Mouse (Mus musculus) neural tube, embryonic 15.5 days (tissue): ENCODE measurements around the gene Ddx11. TPM values are rescaled to one million over a fixed set of nuclear protein-coding genes. Genes with fewer than 3 reads are reported as not detected.

Experiments
- ATAC-seq: fragments of 200-750 bp; cut with Nextera tagmentation; 2 replicates; pipeline ENCODE4 v1.8.0; 2017; ENCODE audit warnings: mild to moderate bottlenecking, moderate TSS enrichment, moderate library complexity; ENCODE audit not compliant: low FRiP score
- H3K27ac ChIP-seq: fragments of 300-500 bp; sonication (generic); replicated peaks from 2 replicates; pipeline ENCODE4 v1.5.1; 2015; ENCODE audit warnings: mild to moderate bottlenecking, inconsistent platforms
- H3K27me3 ChIP-seq: fragments of 300-500 bp; sonication (generic); replicated peaks from 2 replicates; pipeline ENCODE4 v1.6.1; 2015; ENCODE audit warnings: inconsistent platforms
- H3K36me3 ChIP-seq: fragments of 300-500 bp; sonication (generic); 2 replicates; pipeline ENCODE4 v1.6.1; 2015; ENCODE audit warnings: inconsistent platforms
- H3K4me1 ChIP-seq: fragments of 300-500 bp; sonication (generic); 2 replicates; pipeline ENCODE4 v1.6.1; 2015; ENCODE audit warnings: inconsistent platforms
- H3K4me2 ChIP-seq: fragments of 300-500 bp; sonication (generic); 2 replicates; pipeline ENCODE4 v1.6.1; 2015; ENCODE audit warnings: inconsistent platforms, mild to moderate bottlenecking, moderate library complexity
- H3K4me3 ChIP-seq: fragments of 300-500 bp; sonication (generic); replicated peaks from 2 replicates; pipeline ENCODE4 v1.5.1; 2015; ENCODE audit warnings: mild to moderate bottlenecking, inconsistent platforms
- H3K9ac ChIP-seq: fragments of 300-500 bp; sonication (generic); replicated peaks from 2 replicates; pipeline ENCODE4 v1.6.1; 2015; ENCODE audit warnings: mild to moderate bottlenecking, inconsistent platforms
- H3K9me3 ChIP-seq: fragments of 300-500 bp; sonication (generic); replicated peaks from 2 replicates; pipeline ENCODE4 v1.6.1; 2016; ENCODE audit warnings: inconsistent platforms
- WGBS: fragments of 180-500 bp; shearing (Covaris S2); methylation state at CpG from one replicate; pipeline ENCODE4 v1.1.7; 2015; ENCODE audit warnings: mixed read lengths; 5-methylcytosine and 5-hydroxymethylcytosine counted together
- polyA plus RNA-seq: library from polyadenylated mRNA; unstranded; fragments of >200 nt; fragmentation: Nextera tagmentation; extraction: Ambion mirVana; gene quantifications from 2 replicates; pipeline ENCODE4 v1.2.1, GENCODE M21; 2015

The Ddx11 gene
- polyA plus RNA-seq, 1 experiment from 2014 or later = 6.1 TPM

DNA sequence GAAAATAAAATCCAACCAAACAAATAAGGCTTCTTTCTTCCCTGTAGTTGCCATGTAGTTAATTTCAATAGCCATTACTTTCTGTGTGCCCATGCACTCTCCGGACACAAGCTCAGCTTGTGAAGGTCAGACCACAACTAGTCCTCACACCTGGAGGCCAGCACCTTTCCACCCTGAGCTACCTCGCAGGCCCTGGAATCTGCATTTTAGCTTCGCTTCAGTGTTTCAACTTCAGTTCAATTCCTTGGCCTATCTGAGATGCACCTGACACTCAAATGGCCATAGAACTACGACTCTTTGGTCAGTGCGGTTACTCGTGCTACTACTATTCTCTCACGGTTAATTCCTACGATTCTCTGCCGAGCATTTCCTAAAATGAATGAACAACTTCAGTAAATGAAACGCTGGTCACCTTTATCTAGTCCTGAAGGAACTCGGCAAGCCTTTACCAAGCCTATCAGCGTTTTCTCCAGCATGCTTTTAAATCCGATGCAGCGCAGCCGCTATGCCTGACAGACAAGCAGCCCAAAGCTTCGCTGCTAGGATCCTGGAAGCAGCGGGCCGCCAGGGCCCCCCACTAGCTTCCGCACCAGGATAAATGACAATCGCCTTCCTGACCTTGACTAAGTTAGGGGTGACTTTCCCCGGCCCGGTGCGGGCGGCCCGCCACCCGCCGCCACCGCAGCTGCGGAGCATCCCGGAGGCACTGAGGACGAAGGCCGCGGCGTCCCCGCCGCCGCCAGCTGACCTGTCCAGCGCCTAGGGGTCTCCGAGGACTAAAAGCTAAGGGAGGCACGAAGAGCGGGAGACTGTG is 22.5 kb upstream of the Ddx11 start:
- ATAC-seq = no peak
- H3K9me3 ChIP-seq = no peaks in the 10 kb centered on the region
- H3K36me3 ChIP-seq = no peaks in the 10 kb centered on the region
- no peaks in the 10 kb centered on the region for H3K27me3 ChIP-seq
- H3K27ac ChIP-seq = peak overlapping the region; percentile 97
- H3K4me3 ChIP-seq = peak overlapping the region; percentile 94
- H3K4me2 ChIP-seq = peak overlapping the region; percentile 89
- WGBS = under 1% methylated on average over 41 of the region's 41 CpGs
- H3K4me1 ChIP-seq = peaks cover 22% of the 10 kb centered on the region
- H3K9ac ChIP-seq = peak overlapping the region; percentile 97

DNA sequence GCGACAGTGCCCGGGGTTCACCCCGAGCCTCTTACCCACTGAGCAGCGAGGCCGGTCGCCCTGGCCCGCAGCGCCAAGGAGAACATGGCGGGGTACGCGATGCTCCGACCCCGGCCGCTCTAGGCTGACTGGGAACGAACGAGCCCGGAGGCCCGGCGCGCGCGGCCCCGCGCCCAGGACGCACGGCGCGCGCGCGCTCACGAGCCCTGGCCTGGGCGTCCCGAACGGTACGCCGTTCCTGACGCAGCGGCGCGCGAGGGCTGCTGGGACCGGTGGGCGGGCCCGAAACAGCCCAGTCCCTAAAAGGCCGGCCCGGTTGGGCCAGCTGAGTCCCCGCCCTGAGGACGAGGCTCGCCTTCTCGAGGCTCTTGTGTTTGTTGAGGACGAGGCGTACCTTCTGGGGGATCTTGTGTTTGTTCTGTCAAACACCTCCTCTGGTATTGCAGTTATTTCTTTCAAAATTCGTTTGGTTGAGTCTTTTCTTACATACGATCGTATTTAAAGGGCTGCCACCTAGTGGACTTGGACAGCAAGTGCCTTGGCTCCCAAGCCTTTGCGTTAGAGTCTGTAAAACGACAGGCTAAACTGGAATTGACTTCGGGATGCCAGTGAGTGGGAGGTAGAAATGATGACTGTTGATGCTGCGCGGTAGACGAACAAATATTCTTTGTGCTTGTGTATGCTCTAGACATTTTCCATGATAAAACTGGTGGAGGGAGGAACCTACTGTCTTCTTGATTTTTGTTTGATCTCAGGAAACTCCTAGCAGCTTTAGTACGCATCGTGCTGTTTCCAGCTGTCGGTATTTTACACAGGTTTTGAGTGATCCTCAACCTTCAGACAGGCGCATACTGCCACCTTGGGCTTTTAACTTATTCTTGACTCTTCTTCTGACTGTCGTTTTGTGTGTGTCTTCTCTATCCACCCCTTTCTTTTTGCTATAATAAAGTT is 21.7 kb upstream of the Ddx11 start, which contains the start of gene Ndufv2:
Gene Ndufv2 (minus strand): TSS at position 180 of the 951 bp plus-strand sequence.
- ATAC-seq = peak; percentile 98
- peak within 1 kb of the TSS; percentile 89 for H3K4me2 ChIP-seq
- no peaks in the 10 kb centered on the region for H3K27me3 ChIP-seq
- peaks cover 22% of the 10 kb centered on the region for H3K4me1 ChIP-seq
- under 1% methylated on average over 63 of the region's 67 CpGs for WGBS
- H3K9me3 ChIP-seq = no peaks in the 10 kb centered on the region
- H3K36me3 ChIP-seq = no peaks in the 10 kb centered on the region
- H3K9ac ChIP-seq = peak within 1 kb of the TSS; percentile 97
- H3K27ac ChIP-seq = peak within 1 kb of the TSS; percentile 97
- peak within 1 kb of the TSS; percentile 94 for H3K4me3 ChIP-seq

GRCm38 (mm10) chr17:66104076-66104475 is 19.2 kb upstream of the Ddx11 start:
- H3K27me3 ChIP-seq = no peaks in the 10 kb centered on the region
- H3K4me3 ChIP-seq = no peak overlapping the region
- H3K4me2 ChIP-seq = no peak overlapping the region
- H3K27ac ChIP-seq = no peak overlapping the region
- H3K9me3 ChIP-seq = no peaks in the 10 kb centered on the region
- no peak overlapping the region for H3K9ac ChIP-seq
- 83% methylated on average over 7 of the region's 7 CpGs for WGBS
- no peak for ATAC-seq
- H3K4me1 ChIP-seq = peaks cover 17% of the 10 kb centered on the region
- H3K36me3 ChIP-seq = no peaks in the 10 kb centered on the region

DNA sequence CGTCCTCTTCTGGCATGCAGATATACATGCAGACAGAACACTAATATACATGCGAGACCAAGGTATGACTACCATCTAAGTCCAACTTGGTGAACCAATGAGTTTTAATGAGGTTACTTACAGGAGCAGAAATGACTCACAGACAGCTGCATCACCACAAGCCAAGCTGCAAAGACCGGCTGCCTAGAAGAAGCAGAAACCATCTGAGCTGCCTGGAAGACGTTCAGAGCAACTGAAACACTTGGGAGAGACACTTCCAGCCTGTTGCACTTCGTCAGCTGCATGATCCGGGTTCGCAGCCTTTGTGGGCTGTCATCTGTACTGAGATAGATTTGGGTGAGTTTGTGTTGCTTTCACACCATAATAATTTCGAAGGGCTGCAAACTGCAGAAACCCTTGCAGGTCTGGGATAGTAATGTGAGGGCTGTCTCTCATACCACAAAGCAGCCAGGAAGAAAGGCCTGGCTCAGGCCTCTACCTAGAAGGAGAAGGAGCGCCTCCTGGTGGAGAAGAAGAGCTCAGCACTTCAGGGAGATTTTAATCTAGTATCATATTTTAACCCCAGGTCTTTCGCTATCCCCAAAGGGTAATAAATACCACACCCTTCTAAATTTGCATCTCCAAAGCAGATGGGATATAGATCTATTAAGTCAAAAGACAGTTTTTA is 16.6 kb upstream of the Ddx11 start:
- no peak for ATAC-seq
- H3K4me1 ChIP-seq = peaks cover 14% of the 10 kb centered on the region; the same call in 1 of the 2 replicates
- no peaks in the 10 kb centered on the region for H3K27me3 ChIP-seq
- no peaks in the 10 kb centered on the region for H3K9me3 ChIP-seq
- no peak overlapping the region for H3K4me3 ChIP-seq
- H3K27ac ChIP-seq = no peak overlapping the region
- no peaks in the 10 kb centered on the region for H3K36me3 ChIP-seq
- no peak overlapping the region for H3K4me2 ChIP-seq
- no peak overlapping the region for H3K9ac ChIP-seq
- 57% methylated on average over 10 of the region's 10 CpGs for WGBS

- 77% methylated on average over 8 of the region's 8 CpGs for WGBS
- no peak overlapping the region for H3K4me2 ChIP-seq
- no peaks in the 10 kb centered on the region for H3K36me3 ChIP-seq
- no peak overlapping the region for H3K9ac ChIP-seq
- no peak for ATAC-seq
- H3K9me3 ChIP-seq = no peaks in the 10 kb centered on the region
- no peak overlapping the region for H3K27ac ChIP-seq
- peaks cover 15% of the 10 kb centered on the region for H3K4me1 ChIP-seq
- no peaks in the 10 kb centered on the region for H3K27me3 ChIP-seq
- no peak overlapping the region for H3K4me3 ChIP-seq
Measured at GRCm38 (mm10) chr17:66107466-66107865, 15.9 kb upstream of the Ddx11 start.

GRCm38 (mm10) chr17:66108198-66108597 is 15.1 kb upstream of the Ddx11 start:
- WGBS = 84% methylated on average over 4 of the region's 4 CpGs
- H3K4me3 ChIP-seq = no peak overlapping the region
- no peak overlapping the region for H3K4me2 ChIP-seq
- no peaks in the 10 kb centered on the region for H3K36me3 ChIP-seq
- no peaks in the 10 kb centered on the region for H3K27me3 ChIP-seq
- no peak overlapping the region for H3K27ac ChIP-seq
- H3K4me1 ChIP-seq = peaks cover 19% of the 10 kb centered on the region
- H3K9me3 ChIP-seq = no peaks in the 10 kb centered on the region
- no peak overlapping the region for H3K9ac ChIP-seq
- ATAC-seq = no peak

DNA sequence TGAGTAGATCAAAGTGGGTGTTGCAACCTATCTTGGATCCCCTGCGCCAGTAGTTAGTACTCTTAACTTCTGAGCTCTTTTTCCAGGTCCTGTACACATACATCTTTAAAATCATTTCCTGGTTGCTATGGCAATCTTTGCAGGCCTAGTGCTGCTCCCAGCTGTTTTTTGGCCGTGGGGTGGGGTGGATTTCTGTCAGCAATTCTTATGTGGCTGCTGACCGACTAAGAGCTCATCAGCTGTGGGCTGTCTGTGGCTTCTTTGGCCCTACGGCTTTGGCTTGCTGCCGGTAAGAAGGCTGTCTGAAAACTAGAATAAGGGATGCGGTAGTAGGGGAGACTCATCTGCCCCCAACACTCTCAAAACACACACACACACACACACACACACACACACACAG is 12.6 kb upstream of the Ddx11 start:
- WGBS = 55% methylated on average over 6 of the region's 6 CpGs
- Histone ChIP-seq H3K36me3 (peaks cover 23% of the 10 kb centered on the region), H3K4me3 (peak overlapping the region; percentile 94), H3K4me2 (peak overlapping the region; percentile 61), H3K9me3 (no peaks in the 10 kb centered on the region), H3K27me3 (no peaks in the 10 kb centered on the region), H3K9ac (peak overlapping the region; percentile 33; the same call in 1 of the 2 replicates), H3K4me1 (peaks cover 19% of the 10 kb centered on the region), H3K27ac (0 out of 2 replicates have a peak overlapping the region, but pooled peaks have one; percentile 62)
- no peak for ATAC-seq

DNA sequence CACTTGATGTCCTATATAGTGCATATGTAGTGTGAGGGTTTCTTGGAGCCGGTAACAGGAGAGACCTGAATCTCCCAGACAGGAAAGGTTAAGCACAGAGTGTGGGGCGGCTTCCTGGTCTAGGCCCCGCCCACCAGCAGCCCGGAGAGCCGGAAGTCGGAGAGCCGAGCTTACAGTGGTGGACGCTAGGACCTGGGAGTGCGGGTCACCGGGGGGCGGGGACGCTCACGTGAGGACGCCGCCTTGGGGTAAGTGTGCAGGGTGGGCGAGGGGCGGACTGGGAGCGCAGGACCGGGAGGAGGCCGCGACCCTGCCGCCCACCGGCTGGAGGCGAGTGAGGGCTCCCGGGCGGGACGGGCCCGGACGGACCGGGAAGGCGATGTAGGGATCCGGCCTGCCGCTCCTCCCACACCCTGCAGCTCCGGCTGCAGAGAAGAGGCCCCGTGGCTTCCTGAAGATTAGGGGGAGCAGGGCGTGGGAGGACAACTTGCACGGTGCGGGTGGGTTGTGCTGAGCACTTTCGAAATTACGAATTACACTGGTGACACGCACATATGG is 11.8 kb upstream of the Ddx11 start, which contains the start of gene Washc1:
Gene Washc1 (plus strand): TSS at position 144 of the 558 bp plus-strand sequence.
- peaks cover 30% of the 10 kb centered on the region for H3K36me3 ChIP-seq
- H3K27ac ChIP-seq = peak within 1 kb of the TSS; percentile 80
- no peaks in the 10 kb centered on the region for H3K27me3 ChIP-seq
- H3K9me3 ChIP-seq = no peaks in the 10 kb centered on the region
- H3K9ac ChIP-seq = peak within 1 kb of the TSS; percentile 79
- under 1% methylated on average over 33 of the region's 41 CpGs for WGBS
- H3K4me3 ChIP-seq = peak within 1 kb of the TSS; percentile 94
- peak; percentile 97 for ATAC-seq
- peak within 1 kb of the TSS; percentile 61 for H3K4me2 ChIP-seq
- H3K4me1 ChIP-seq = peaks cover 19% of the 10 kb centered on the region

DNA sequence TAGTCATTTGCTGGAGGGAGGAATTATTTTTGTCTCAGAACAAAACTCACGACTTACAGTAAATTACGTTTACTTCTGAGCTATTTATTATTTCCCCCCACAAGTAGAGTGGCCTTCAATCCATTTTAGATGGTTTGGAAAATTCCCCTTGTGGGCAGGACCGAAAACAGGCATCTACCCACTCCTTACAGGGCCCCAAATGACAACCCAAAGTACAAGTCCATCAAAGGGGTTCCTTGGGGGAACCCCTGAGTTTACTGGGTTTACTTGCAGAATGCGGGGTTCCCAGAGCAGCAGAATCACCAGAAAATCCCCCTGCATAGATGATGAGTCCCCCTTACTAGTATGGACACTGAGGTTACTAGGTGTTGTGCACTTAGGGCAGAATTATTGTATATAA is 11.2 kb upstream of the Ddx11 start:
- Histone ChIP-seq H3K36me3 (peaks cover 37% of the 10 kb centered on the region), H3K4me3 (peak overlapping the region; percentile 94), H3K9me3 (no peaks in the 10 kb centered on the region), H3K27me3 (no peaks in the 10 kb centered on the region), H3K27ac (0 out of 2 replicates have a peak overlapping the region, but pooled peaks have one; percentile 80), H3K4me1 (peaks cover 19% of the 10 kb centered on the region), H3K9ac (peak overlapping the region; percentile 79), H3K4me2 (peak overlapping the region; percentile 61)
- WGBS = 52% methylated on average over 4 of the region's 4 CpGs
- no peak for ATAC-seq

DNA sequence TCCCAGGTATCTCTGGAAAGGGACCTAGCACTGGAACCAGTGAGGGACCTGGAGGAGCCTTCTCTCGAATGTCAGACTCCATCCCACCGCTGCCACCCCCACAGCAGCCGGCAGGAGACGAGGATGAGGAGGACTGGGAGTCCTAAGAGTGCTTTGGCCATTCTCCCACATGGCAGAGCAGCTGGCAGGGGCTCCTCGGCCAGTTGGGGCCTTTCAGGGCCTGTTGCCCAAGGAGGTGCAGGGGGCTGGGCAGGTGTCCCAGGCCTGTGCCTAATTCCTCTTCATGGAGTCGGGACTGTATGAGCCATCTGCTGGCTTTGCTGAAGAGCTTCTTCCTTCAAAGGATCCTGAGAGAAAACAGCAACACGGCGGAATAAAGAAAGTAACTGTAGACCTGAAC is 4.3 kb upstream of the Ddx11 start:
- Histone ChIP-seq H3K9me3 (no peaks in the 10 kb centered on the region), H3K4me2 (no peak overlapping the region), H3K9ac (no peak overlapping the region), H3K4me3 (no peak overlapping the region), H3K36me3 (peaks cover 65% of the 10 kb centered on the region), H3K27ac (no peak overlapping the region), H3K4me1 (peaks cover 5% of the 10 kb centered on the region; the same call in 1 of the 2 replicates), H3K27me3 (no peaks in the 10 kb centered on the region)
- 86% methylated on average over 8 of the region's 8 CpGs for WGBS
- no peak for ATAC-seq

DNA sequence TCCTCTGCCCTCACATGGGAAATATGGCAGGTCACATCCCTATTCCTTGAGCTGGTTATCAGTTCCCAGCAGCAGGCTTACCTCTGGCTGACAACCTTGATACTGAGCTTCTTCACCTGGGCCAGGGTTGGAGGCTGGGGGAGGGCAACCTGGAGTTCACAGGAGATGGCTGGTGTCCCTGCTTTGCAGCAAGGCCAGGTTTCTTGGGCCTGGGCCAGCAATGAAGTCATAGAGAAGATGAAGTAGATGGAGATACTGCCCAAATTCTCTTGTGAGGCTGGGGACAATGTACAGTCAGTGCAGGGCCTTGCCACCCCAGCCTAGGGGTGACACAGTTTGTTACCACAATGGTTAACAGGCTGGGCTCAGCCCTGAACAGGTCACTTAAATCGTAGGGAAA is 2.6 kb upstream of the Ddx11 start:
- Histone ChIP-seq H3K9me3 (no peaks in the 10 kb centered on the region), H3K4me3 (no peak overlapping the region), H3K27me3 (no peaks in the 10 kb centered on the region), H3K4me1 (peaks cover 9% of the 10 kb centered on the region; the same call in 1 of the 2 replicates), H3K9ac (no peak overlapping the region), H3K27ac (no peak overlapping the region), H3K4me2 (no peak overlapping the region), H3K36me3 (peaks cover 48% of the 10 kb centered on the region)
- WGBS = 89% methylated on average over 1 of the region's 1 CpGs
- no peak for ATAC-seq
